Mouse (Mus musculus): ENCODE results near the gene Zeb2. TPM values are rescaled to one million over a fixed set of nuclear protein-coding genes. Genes with fewer than 3 reads are reported as not detected.
"Not testable (repeated sequence)": the region's sequence is repeated elsewhere in the genome, so short reads cannot be mapped to it uniquely, and the experiment has no call there.

Zeb2 gene
- polyA plus RNA-seq, 2 experiments, result 27.2 to 43.9 TPM

DNA sequence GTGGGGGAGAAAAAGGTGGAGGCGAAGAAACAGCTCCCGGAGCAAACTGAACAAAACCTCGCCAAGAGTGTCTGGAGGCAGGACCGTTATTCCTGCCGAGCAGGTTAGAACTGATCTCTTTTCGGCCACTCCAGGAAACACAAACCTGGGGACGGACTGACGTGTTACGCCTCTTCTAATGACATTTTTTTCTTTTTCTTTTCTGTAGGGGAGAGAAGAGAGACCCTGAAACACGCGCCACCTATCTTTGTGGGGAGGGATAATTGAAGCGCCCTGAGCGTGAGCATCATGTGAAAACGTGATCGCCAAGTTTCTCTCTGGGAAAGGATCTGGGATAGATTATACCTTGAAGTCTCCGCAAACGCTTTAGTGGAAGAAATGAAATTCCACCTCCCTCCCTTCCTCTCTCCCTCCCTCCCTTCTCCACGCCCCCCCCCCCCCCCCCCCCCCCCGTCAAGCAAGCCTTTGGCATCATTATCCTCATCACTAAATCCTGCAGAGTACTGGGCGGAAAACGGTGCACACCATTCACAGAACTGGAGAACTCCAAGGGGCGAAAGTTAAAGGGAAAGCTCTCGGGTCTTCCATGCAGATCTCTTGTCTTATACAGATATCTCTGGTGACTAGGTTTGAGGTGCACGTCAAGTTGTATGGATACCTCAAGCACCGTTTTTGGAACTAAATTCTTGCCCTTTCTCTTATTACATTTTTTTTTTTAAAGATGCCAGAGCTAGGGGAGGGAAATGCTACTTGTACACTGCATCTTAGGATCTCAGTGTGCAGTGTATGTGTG lies 4.1 kb downstream of the Zeb2 start:
- peaks cover 46% of the 10 kb centered on the region for H3K27me3 ChIP-seq (ENCODE audit: control insufficient read depth, insufficient read depth, low read length)
- peak overlapping the region; percentile 96 for H3K9ac ChIP-seq (ENCODE audit: low read depth, low read length, severe bottlenecking)
- peak; percentile 21; the same call in 1 of the 2 replicates for ATAC-seq (ENCODE audit: low FRiP score, low read depth)
- under 1% methylated on average over 23 of the region's 25 CpGs for WGBS
- DNase-seq (ENCODE audit: low spot score), result peak; percentile 88
- no peaks in the 10 kb centered on the region for H3K9me3 ChIP-seq (ENCODE audit: control insufficient read depth, low read length)
- H3K4me2 ChIP-seq (replicated peaks; ENCODE audit: low read depth, low read length, severe bottlenecking), result peak overlapping the region; percentile 88
- no peaks in the 10 kb centered on the region for H3K36me3 ChIP-seq (ENCODE audit: control insufficient read depth, insufficient read depth, low read length)
- TF ChIP-seq POLR2A (IDR thresholded peaks at IDR 0.05; ENCODE audit: borderline replicate concordance, extremely low read depth, insufficient read depth, insufficient read length), result no peak
- H3K4me3 ChIP-seq (replicated peaks; ENCODE audit: low read length), result peak overlapping the region; percentile 72
- H3K4me1 ChIP-seq (ENCODE audit: control insufficient read depth, insufficient read depth, low read length), result 0 out of 2 replicates have a peak, but pooled peaks cover 4% of the 10 kb centered on the region
- H3K27ac ChIP-seq (replicated peaks; ENCODE audit: low read depth, low read length), result peak overlapping the region; percentile 70

DNA sequence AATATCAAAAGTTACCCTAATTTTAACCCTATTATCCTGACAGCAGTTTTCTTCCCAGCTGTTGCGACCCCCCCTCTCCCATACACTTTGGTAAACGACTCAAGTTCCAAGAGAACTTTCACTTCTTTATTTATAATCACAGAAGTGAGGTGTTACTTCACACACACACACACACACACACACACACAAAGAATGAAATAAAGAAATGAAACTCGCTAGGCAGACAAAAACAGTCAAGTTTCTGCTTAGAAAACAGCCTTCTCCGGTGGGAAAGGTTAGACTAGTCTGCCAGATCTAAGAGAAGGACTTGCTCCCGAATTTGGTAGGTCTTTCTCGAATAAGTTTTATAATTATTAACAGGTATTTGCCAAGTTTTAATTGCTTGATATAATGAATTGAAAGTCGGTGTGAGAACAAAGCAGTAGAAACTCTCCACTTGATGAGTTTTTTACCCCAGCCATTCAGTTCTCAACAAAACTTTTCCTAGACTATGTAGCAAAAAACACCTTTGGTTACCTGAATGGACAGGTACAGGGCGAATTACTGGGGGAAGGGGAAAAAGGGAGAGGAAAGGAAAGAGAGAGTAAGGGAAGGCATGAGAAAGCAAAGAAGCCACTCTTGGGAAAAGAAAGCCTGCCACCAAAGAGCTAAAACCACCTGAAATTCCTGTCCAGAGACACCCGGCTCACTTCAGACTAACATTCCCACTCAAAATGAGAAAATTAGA lies 5.0 kb downstream of the Zeb2 start:
- Histone ChIP-seq H3K4me1 (ENCODE audit: control insufficient read depth, insufficient read depth, low read length) (0 out of 2 replicates have a peak, but pooled peaks cover 4% of the 10 kb centered on the region), H3K4me3 (replicated peaks; ENCODE audit: low read length) (peak overlapping the region; percentile 72), H3K27ac (replicated peaks; ENCODE audit: low read depth, low read length) (peak overlapping the region; percentile 70), H3K9ac (ENCODE audit: low read depth, low read length, severe bottlenecking) (peak overlapping the region; percentile 96), H3K4me2 (replicated peaks; ENCODE audit: low read depth, low read length, severe bottlenecking) (peak overlapping the region; percentile 88), H3K9me3 (ENCODE audit: control insufficient read depth, low read length) (no peaks in the 10 kb centered on the region), H3K36me3 (ENCODE audit: control insufficient read depth, insufficient read depth, low read length) (no peaks in the 10 kb centered on the region), H3K27me3 (ENCODE audit: control insufficient read depth, insufficient read depth, low read length) (peaks cover 52% of the 10 kb centered on the region)
- DNase-seq (ENCODE audit: low spot score), result peak; percentile 16
- 4% methylated on average over 9 of the region's 9 CpGs for WGBS
- no peak for ATAC-seq (ENCODE audit: low FRiP score, low read depth)
- TF ChIP-seq POLR2A (IDR thresholded peaks at IDR 0.05; ENCODE audit: borderline replicate concordance, extremely low read depth, insufficient read depth, insufficient read length), result no peak

DNA sequence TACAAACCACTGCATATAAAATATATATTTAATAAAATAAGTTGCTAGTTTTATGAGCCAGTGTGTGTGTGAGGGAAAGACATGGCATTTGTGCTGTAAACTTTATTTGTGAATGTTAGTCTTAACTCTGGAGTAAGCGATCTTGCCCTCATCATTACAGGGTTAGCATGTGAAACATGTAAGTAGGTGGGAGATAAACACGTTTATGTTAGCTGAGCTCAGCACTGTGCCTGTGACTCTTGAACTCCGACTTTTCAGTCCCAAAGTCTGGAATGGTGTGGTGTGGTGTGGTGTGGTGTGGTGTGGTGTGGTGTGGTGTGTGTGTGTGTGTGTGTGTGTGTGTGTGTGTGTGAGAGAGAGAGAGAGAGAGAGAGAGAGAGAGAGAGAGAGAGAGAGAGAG lies 5.6 kb downstream of the Zeb2 start:
- Histone ChIP-seq H3K27ac (replicated peaks; ENCODE audit: low read depth, low read length) (peak overlapping the region; percentile 91), H3K27me3 (ENCODE audit: control insufficient read depth, insufficient read depth, low read length) (peaks cover 55% of the 10 kb centered on the region), H3K4me2 (replicated peaks; ENCODE audit: low read depth, low read length, severe bottlenecking) (peak overlapping the region; percentile 88), H3K9ac (ENCODE audit: low read depth, low read length, severe bottlenecking) (peak overlapping the region; percentile 96), H3K4me3 (replicated peaks; ENCODE audit: low read length) (peak overlapping the region; percentile 72)
- ATAC-seq (ENCODE audit: low FRiP score, low read depth); H3K9me3 ChIP-seq (ENCODE audit: control insufficient read depth, low read length); H3K36me3 ChIP-seq (ENCODE audit: control insufficient read depth, insufficient read depth, low read length); H3K4me1 ChIP-seq (ENCODE audit: control insufficient read depth, insufficient read depth, low read length): not testable (repeated sequence)
- DNase-seq (ENCODE audit: low spot score), result peak; percentile 17
- WGBS, result 1% methylated on average over 3 of the region's 3 CpGs

DNA sequence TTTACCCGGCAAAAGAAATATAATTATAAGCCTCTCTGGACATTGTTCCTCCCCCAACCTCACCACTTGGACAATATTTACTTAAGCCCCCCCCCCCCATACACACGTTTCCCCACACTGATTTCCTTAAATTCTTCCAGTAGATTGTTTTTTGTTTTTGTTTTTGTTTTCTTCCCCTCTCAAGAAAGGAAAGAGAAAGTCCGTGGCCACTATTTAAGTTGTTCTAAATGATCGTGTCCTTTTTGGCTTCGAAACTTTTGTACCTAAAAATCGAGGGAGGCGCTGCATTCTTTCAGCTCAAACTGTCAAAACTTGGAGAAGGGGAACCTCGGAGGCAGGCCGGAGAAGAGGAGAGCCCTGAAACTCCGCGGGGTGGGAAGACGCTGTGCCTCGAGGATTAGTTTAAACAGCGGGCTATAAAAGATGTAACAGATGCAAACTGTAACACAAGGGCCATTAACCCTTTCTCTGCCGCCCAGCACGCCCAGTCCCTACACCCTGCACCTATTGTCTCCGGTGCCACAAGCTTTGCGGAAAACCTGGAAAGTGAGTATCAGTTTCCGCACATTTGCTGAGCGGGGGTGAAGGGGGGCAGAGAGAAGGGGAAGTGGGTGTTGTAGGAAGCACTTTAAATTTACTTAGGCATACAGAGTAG lies 6.3 kb downstream of the Zeb2 start:
- no peaks in the 10 kb centered on the region for H3K4me1 ChIP-seq (ENCODE audit: control insufficient read depth, insufficient read depth, low read length)
- DNase-seq (ENCODE audit: low spot score) (peak; percentile 74), ATAC-seq (ENCODE audit: low FRiP score, low read depth) (peak; percentile 17; the same call in 1 of the 2 replicates)
- peak overlapping the region; percentile 91 for H3K27ac ChIP-seq (replicated peaks; ENCODE audit: low read depth, low read length)
- H3K4me2 ChIP-seq (replicated peaks; ENCODE audit: low read depth, low read length, severe bottlenecking), result peak overlapping the region; percentile 88
- no peak for TF ChIP-seq POLR2A (IDR thresholded peaks at IDR 0.05; ENCODE audit: borderline replicate concordance, extremely low read depth, insufficient read depth, insufficient read length)
- H3K9me3 ChIP-seq (ENCODE audit: control insufficient read depth, low read length), result no peaks in the 10 kb centered on the region
- H3K4me3 ChIP-seq (replicated peaks; ENCODE audit: low read length), result peak overlapping the region; percentile 72
- no peaks in the 10 kb centered on the region for H3K36me3 ChIP-seq (ENCODE audit: control insufficient read depth, insufficient read depth, low read length)
- peaks cover 57% of the 10 kb centered on the region for H3K27me3 ChIP-seq (ENCODE audit: control insufficient read depth, insufficient read depth, low read length)
- H3K9ac ChIP-seq (ENCODE audit: low read depth, low read length, severe bottlenecking), result peak overlapping the region; percentile 96
- under 1% methylated on average over 20 of the region's 20 CpGs for WGBS

All from limb, embryonic 14.5 days (tissue).